Comparison of ENCODE assay signal across 25 mouse cellular contexts in genomic region chr6:11723519-11723918, GRCm38 (mm10).
DNase-seq lines count a peak whose midpoint lies in the region; ATAC-seq lines count a peak whose summit lies in the region.
"Had no signal": no experiment of that assay in that cellular context is flagged by ENCODE, and none has a peak within 500 bp of the region (broad histone marks: within the 10 kb centered on the region; RNA-seq: fewer than 3 reads in every experiment).

No protein-coding gene starts in this region.

- H3K4me3 ChIP-seq in hindbrain, embryonic 16.5 days (ENCODE audit: low read length) = no peak overlapping the region
- no peak overlapping the region for H3K4me3 ChIP-seq in hindbrain, embryonic 14.5 days (replicated peaks; ENCODE audit: low read length)
- H3K4me3 ChIP-seq in neural tube, embryonic 12.5 days = no peak overlapping the region
- H3K4me3 ChIP-seq in midbrain, embryonic 16.5 days (ENCODE audit: low read depth, low read length) = no peak overlapping the region
- H3K4me3 ChIP-seq: embryonic facial prominence, embryonic 15.5 days; erythroblast, embryonic 14.5 days; forebrain, embryonic 10.5 days; gastrocnemius, adult 2 months; heart, embryonic 13.5 days had no signal

- no peaks in the 10 kb centered on the region for H3K27me3 ChIP-seq in hindbrain, embryonic 16.5 days (replicated peaks; ENCODE audit: control insufficient read depth, insufficient read depth, low read length)
- no peaks in the 10 kb centered on the region for H3K27me3 ChIP-seq in hindbrain, embryonic 14.5 days (ENCODE audit: control insufficient read depth, insufficient read depth, low read length)
- no peaks in the 10 kb centered on the region for H3K27me3 ChIP-seq in neural tube, embryonic 12.5 days (replicated peaks)
- H3K27me3 ChIP-seq in midbrain, embryonic 16.5 days (ENCODE audit: control insufficient read depth, insufficient read depth, low read depth, low read length) = no peaks in the 10 kb centered on the region
- H3K27me3 ChIP-seq: CH12.LX; embryonic facial prominence, embryonic 15.5 days; heart, embryonic 13.5 days had no signal

- no peaks in the 10 kb centered on the region for H3K9me3 ChIP-seq in hindbrain, embryonic 16.5 days (ENCODE audit: control insufficient read depth, low read length)
- H3K9me3 ChIP-seq in hindbrain, embryonic 14.5 days (ENCODE audit: control insufficient read depth, low read length) = no peaks in the 10 kb centered on the region
- no peaks in the 10 kb centered on the region for H3K9me3 ChIP-seq in neural tube, embryonic 12.5 days
- no peaks in the 10 kb centered on the region for H3K9me3 ChIP-seq in midbrain, embryonic 16.5 days (replicated peaks; ENCODE audit: control insufficient read depth, low read length, poor library complexity, severe bottlenecking)
- H3K9me3 ChIP-seq: embryonic facial prominence, embryonic 15.5 days; forebrain, embryonic 10.5 days; heart, embryonic 13.5 days had no signal

- H3K4me2 ChIP-seq in hindbrain, embryonic 16.5 days (ENCODE audit: low read length) = no peak overlapping the region
- H3K4me2 ChIP-seq in hindbrain, embryonic 14.5 days (replicated peaks) = no peak overlapping the region
- H3K4me2 ChIP-seq in neural tube, embryonic 12.5 days (replicated peaks) = no peak overlapping the region
- H3K4me2 ChIP-seq in midbrain, embryonic 16.5 days (ENCODE audit: low read length) = no peak overlapping the region
- H3K4me2 ChIP-seq: embryonic facial prominence, embryonic 15.5 days; heart, embryonic 13.5 days had no signal

- no peak overlapping the region for H3K27ac ChIP-seq in hindbrain, embryonic 16.5 days (ENCODE audit: low read depth, low read length)
- no peak overlapping the region for H3K27ac ChIP-seq in hindbrain, embryonic 14.5 days
- H3K27ac ChIP-seq in neural tube, embryonic 12.5 days = no peak overlapping the region
- no peak overlapping the region for H3K27ac ChIP-seq in midbrain, embryonic 16.5 days (ENCODE audit: low read length)
- H3K27ac ChIP-seq: embryonic facial prominence, embryonic 15.5 days; forebrain, embryonic 10.5 days; gastrocnemius, adult 2 months; heart, embryonic 13.5 days had no signal

- H3K9ac ChIP-seq in hindbrain, embryonic 16.5 days (ENCODE audit: low read depth, low read length) = no peak overlapping the region
- no peak overlapping the region for H3K9ac ChIP-seq in hindbrain, embryonic 14.5 days
- no peak overlapping the region for H3K9ac ChIP-seq in neural tube, embryonic 12.5 days
- no peak overlapping the region for H3K9ac ChIP-seq in midbrain, embryonic 16.5 days (ENCODE audit: low read depth, low read length)
- H3K9ac ChIP-seq: embryonic facial prominence, embryonic 15.5 days; heart, embryonic 13.5 days had no signal

- 63% methylated on average over 2 of the region's 2 CpGs for WGBS in hindbrain, embryonic 16.5 days
- WGBS in hindbrain, embryonic 14.5 days = 63% methylated on average over 2 of the region's 2 CpGs
- 71% methylated on average over 2 of the region's 2 CpGs for WGBS in neural tube, embryonic 12.5 days
- 62% methylated on average over 2 of the region's 2 CpGs for WGBS in midbrain, embryonic 16.5 days

- ATAC-seq in hindbrain, embryonic 16.5 days = peak; percentile 37; the same call in 1 of the 2 replicates
- no peak for ATAC-seq in hindbrain, embryonic 14.5 days (ENCODE audit: low FRiP score)
- 0 out of 2 replicates have a peak, but pooled peaks have one; percentile 56 for ATAC-seq in neural tube, embryonic 12.5 days (ENCODE audit: low FRiP score, low read depth)
- ATAC-seq in midbrain, embryonic 16.5 days = 0 out of 2 replicates have a peak, but pooled peaks have one; percentile 16
- ATAC-seq: activated CD4-positive, CD25-positive, alpha-beta regulatory T cell, adult 4 months; forebrain, embryonic 14.5 days; Patski had no signal

- no peaks in the 10 kb centered on the region for H3K4me1 ChIP-seq in hindbrain, embryonic 16.5 days (ENCODE audit: control insufficient read depth, insufficient read depth, low read depth, low read length)
- H3K4me1 ChIP-seq in hindbrain, embryonic 14.5 days (replicated peaks; ENCODE audit: control insufficient read depth, insufficient read depth, low read length) = no peaks in the 10 kb centered on the region
- H3K4me1 ChIP-seq in neural tube, embryonic 12.5 days = no peaks in the 10 kb centered on the region
- H3K4me1 ChIP-seq in midbrain, embryonic 16.5 days (ENCODE audit: control insufficient read depth, insufficient read depth, low read length) = no peaks in the 10 kb centered on the region
- H3K4me1 ChIP-seq: embryonic facial prominence, embryonic 15.5 days; forebrain, embryonic 10.5 days; heart, embryonic 13.5 days had no signal

- DNase-seq in hindbrain, embryonic 14.5 days (ENCODE audit: low spot score) = no peak
- DNase-seq in neural tube, embryonic 10.5 days (ENCODE audit: extremely low spot score, low spot score) = no peak
- peak; percentile 10 for DNase-seq in retina, postnatal 1 day
- DNase-seq in layer of hippocampus, postnatal 36 days = no peak
- no peak for DNase-seq in layer of hippocampus, adult 9-11 months
- DNase-seq: adrenal gland, adult 8-10 months; adrenal gland, postnatal 36 days; cerebellum, adult 11 months; cerebellum, adult 8-10 months; cerebellum, postnatal 14 days; embryo, embryonic 11 days; gastrocnemius, adult 2 months; gastrocnemius, postnatal 25 days; heart, postnatal 4 days had no signal

- H3K36me3 ChIP-seq in hindbrain, embryonic 16.5 days (ENCODE audit: control insufficient read depth, insufficient read depth, low read length) = no peaks in the 10 kb centered on the region
- no peaks in the 10 kb centered on the region for H3K36me3 ChIP-seq in hindbrain, embryonic 14.5 days (replicated peaks; ENCODE audit: control insufficient read depth, insufficient read depth)
- no peaks in the 10 kb centered on the region for H3K36me3 ChIP-seq in neural tube, embryonic 12.5 days
- no peaks in the 10 kb centered on the region for H3K36me3 ChIP-seq in midbrain, embryonic 16.5 days (ENCODE audit: control insufficient read depth, insufficient read depth, low read length)
- H3K36me3 ChIP-seq: embryonic facial prominence, embryonic 15.5 days; forebrain, embryonic 10.5 days; heart, embryonic 13.5 days had no signal
